Mouse (Mus musculus) olfactory bulb, adult 2 months (tissue): ENCODE measurements around the gene Ccdc141.

Experiments used
- CTCF ChIP-seq: fragments of 200-500 bp; IDR thresholded peaks from 2 replicates; pipeline ENCODE4 v1.5.1; 2012; ENCODE audit warnings: low read depth, mild to moderate bottlenecking, low read length, moderate library complexity; ENCODE audit not compliant: insufficient read depth
- POLR2A ChIP-seq: fragments of 200-500 bp; IDR thresholded peaks from 2 replicates; pipeline ENCODE4 v1.6.1; 2012; ENCODE audit warnings: mild to moderate bottlenecking, low read depth, low read length, moderate library complexity; ENCODE audit not compliant: insufficient read depth

GRCm38 (mm10) chr2:77078746-77079145 is 91.7 kb downstream of the Ccdc141 start:
- TF ChIP-seq CTCF: no peak
- TF ChIP-seq POLR2A: no peak
